Mouse (Mus musculus): ENCODE measurements around the gene Ccnd3. TPM values are rescaled to one million over a fixed set of nuclear protein-coding genes. Genes with fewer than 3 reads are reported as not detected.

The Ccnd3 gene
- polyA plus RNA-seq, 1 experiment from 2014 or later, result 451 TPM

GRCm38 (mm10) chr17:47574830-47575229, 70.0 kb downstream of the Ccnd3 start:
- WGBS, result 56% methylated on average over 11 of the region's 11 CpGs
- no peak overlapping the region for H3K9ac ChIP-seq
- no peaks in the 10 kb centered on the region for H3K9me3 ChIP-seq
- H3K36me3 ChIP-seq, result no peaks in the 10 kb centered on the region
- H3K4me3 ChIP-seq, result no peak overlapping the region
- no peak for ATAC-seq (ENCODE audit: extremely low read depth, insufficient number of reproducible peaks, low FRiP score, low TSS enrichment)
- H3K4me1 ChIP-seq, result no peaks in the 10 kb centered on the region
- no peak overlapping the region for H3K27ac ChIP-seq (replicated peaks)
- no peak overlapping the region for H3K4me2 ChIP-seq
- no peaks in the 10 kb centered on the region for H3K27me3 ChIP-seq (replicated peaks)

- 75% methylated on average over 6 of the region's 6 CpGs for WGBS
- H3K27me3 ChIP-seq (replicated peaks), result no peaks in the 10 kb centered on the region
- ATAC-seq (ENCODE audit: extremely low read depth, insufficient number of reproducible peaks, low FRiP score, low TSS enrichment), result no peak
- H3K4me2 ChIP-seq, result no peak overlapping the region
- H3K4me1 ChIP-seq, result no peaks in the 10 kb centered on the region
- H3K9ac ChIP-seq, result no peak overlapping the region
- H3K36me3 ChIP-seq, result no peaks in the 10 kb centered on the region
- H3K4me3 ChIP-seq, result no peak overlapping the region
- H3K9me3 ChIP-seq, result no peaks in the 10 kb centered on the region
- H3K27ac ChIP-seq (replicated peaks), result no peak overlapping the region
Measured at GRCm38 (mm10) chr17:47578655-47579054, 73.8 kb downstream of the Ccnd3 start.

- WGBS, result 84% methylated on average over 4 of the region's 4 CpGs
- H3K4me3 ChIP-seq, result no peak overlapping the region
- H3K9ac ChIP-seq, result no peak overlapping the region
- H3K27ac ChIP-seq (replicated peaks), result no peak overlapping the region
- H3K9me3 ChIP-seq, result no peaks in the 10 kb centered on the region
- ATAC-seq (ENCODE audit: extremely low read depth, insufficient number of reproducible peaks, low FRiP score, low TSS enrichment), result no peak
- H3K27me3 ChIP-seq (replicated peaks), result no peaks in the 10 kb centered on the region
- no peak overlapping the region for H3K4me2 ChIP-seq
- H3K4me1 ChIP-seq, result no peaks in the 10 kb centered on the region
- H3K36me3 ChIP-seq, result no peaks in the 10 kb centered on the region
Measured at GRCm38 (mm10) chr17:47580962-47581361, 76.1 kb downstream of the Ccnd3 start.

GRCm38 (mm10) chr17:47588517-47588916, 83.7 kb downstream of the Ccnd3 start:
- H3K4me3 ChIP-seq, result no peak overlapping the region
- H3K4me2 ChIP-seq, result no peak overlapping the region
- 86% methylated on average over 8 of the region's 8 CpGs for WGBS
- no peaks in the 10 kb centered on the region for H3K36me3 ChIP-seq
- H3K27ac ChIP-seq (replicated peaks), result no peak overlapping the region
- H3K4me1 ChIP-seq, result peaks cover 14% of the 10 kb centered on the region
- ATAC-seq (ENCODE audit: extremely low read depth, insufficient number of reproducible peaks, low FRiP score, low TSS enrichment), result no peak
- no peak overlapping the region for H3K9ac ChIP-seq
- no peaks in the 10 kb centered on the region for H3K27me3 ChIP-seq (replicated peaks)
- no peaks in the 10 kb centered on the region for H3K9me3 ChIP-seq

- H3K27ac ChIP-seq (replicated peaks), result no peak overlapping the region
- 50% methylated on average over 3 of the region's 3 CpGs for WGBS
- H3K9me3 ChIP-seq, result no peaks in the 10 kb centered on the region
- ATAC-seq (ENCODE audit: extremely low read depth, insufficient number of reproducible peaks, low FRiP score, low TSS enrichment), result no peak
- peaks cover 25% of the 10 kb centered on the region for H3K4me1 ChIP-seq
- H3K4me2 ChIP-seq, result no peak overlapping the region
- no peak overlapping the region for H3K9ac ChIP-seq
- no peaks in the 10 kb centered on the region for H3K27me3 ChIP-seq (replicated peaks)
- 0 out of 2 replicates have a peak, but pooled peaks cover 6% of the 10 kb centered on the region for H3K36me3 ChIP-seq
- no peak overlapping the region for H3K4me3 ChIP-seq
Measured at GRCm38 (mm10) chr17:47591073-47591472, 86.2 kb downstream of the Ccnd3 start.

- H3K9ac ChIP-seq, result peak overlapping the region; percentile 100
- WGBS, result under 1% methylated on average over 58 of the region's 63 CpGs
- H3K9me3 ChIP-seq, result no peaks in the 10 kb centered on the region
Measured at GRCm38 (mm10) chr17:47593215-47593853, 88.5 kb downstream of the Ccnd3 start.

GRCm38 (mm10) chr17:47593854-47594182, 89.0 kb downstream of the Ccnd3 start:
- WGBS, result under 1% methylated on average over 13 of the region's 13 CpGs
- H3K36me3 ChIP-seq, result peaks cover 33% of the 10 kb centered on the region
- peaks cover 52% of the 10 kb centered on the region for H3K4me1 ChIP-seq
- H3K27ac ChIP-seq (replicated peaks), result peak overlapping the region; percentile 99
- no peaks in the 10 kb centered on the region for H3K9me3 ChIP-seq
- H3K27me3 ChIP-seq (replicated peaks), result no peaks in the 10 kb centered on the region
- peak overlapping the region; percentile 100 for H3K9ac ChIP-seq
- ATAC-seq (ENCODE audit: extremely low read depth, insufficient number of reproducible peaks, low FRiP score, low TSS enrichment), result no peak
- peak overlapping the region; percentile 97 for H3K4me2 ChIP-seq
- peak overlapping the region; percentile 89 for H3K4me3 ChIP-seq

More at GRCm38 (mm10) chr17:47593215-47593853, 88.5 kb downstream of the Ccnd3 start:
- peak overlapping the region; percentile 99 for H3K27ac ChIP-seq (replicated peaks)
- ATAC-seq (ENCODE audit: extremely low read depth, insufficient number of reproducible peaks, low FRiP score, low TSS enrichment), result peak; percentile 83
- peak overlapping the region; percentile 97 for H3K4me2 ChIP-seq
- peaks cover 48% of the 10 kb centered on the region for H3K4me1 ChIP-seq
- H3K36me3 ChIP-seq, result peaks cover 28% of the 10 kb centered on the region
- no peaks in the 10 kb centered on the region for H3K27me3 ChIP-seq (replicated peaks)
- H3K4me3 ChIP-seq, result peak overlapping the region; percentile 89

DNA sequence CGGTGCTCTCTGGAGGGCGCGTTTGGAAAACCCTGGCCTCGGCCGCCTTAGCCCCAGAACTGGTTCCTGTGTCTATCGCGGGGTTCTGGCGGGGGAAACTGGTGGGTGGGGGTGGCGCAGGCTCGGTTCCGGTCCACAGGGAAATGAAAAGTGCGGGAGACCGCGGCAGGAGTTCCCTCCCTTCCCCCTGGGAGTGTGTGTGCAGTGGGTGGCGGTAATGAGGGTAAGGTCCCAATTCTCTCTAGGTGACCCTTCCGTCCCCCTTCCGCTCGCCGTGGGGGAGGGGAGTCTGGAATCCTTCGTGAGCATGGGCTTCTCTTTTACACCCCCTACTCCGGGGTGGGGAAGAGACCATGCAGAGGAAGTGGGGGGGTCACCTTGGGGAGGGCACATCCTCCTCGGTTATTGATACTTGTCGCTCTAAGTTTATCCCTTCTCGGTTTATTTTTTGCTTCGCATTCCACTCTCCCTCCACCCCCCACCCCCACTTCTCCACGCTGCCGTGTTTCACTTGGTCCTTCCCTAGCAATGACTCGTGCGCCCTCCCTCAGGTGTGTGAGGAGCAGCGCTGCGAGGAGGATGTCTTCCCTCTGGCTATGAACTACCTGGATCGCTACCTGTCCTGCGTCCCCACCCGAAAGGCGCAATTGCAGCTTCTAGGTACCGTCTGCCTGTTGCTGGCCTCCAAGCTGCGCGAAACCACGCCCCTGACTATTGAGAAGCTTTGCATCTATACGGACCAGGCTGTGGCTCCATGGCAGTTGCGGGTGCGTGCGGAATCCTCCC, 89.5 kb downstream of the Ccnd3 start:
- ATAC-seq (ENCODE audit: extremely low read depth, insufficient number of reproducible peaks, low FRiP score, low TSS enrichment), result no peak
- Histone ChIP-seq H3K9ac (peak overlapping the region; percentile 100), H3K4me1 (peaks cover 53% of the 10 kb centered on the region), H3K36me3 (peaks cover 39% of the 10 kb centered on the region), H3K27me3 (replicated peaks) (no peaks in the 10 kb centered on the region), H3K27ac (replicated peaks) (peak overlapping the region; percentile 99), H3K9me3 (no peaks in the 10 kb centered on the region), H3K4me2 (peak overlapping the region; percentile 97), H3K4me3 (peak overlapping the region; percentile 89)
- under 1% methylated on average over 43 of the region's 43 CpGs for WGBS

GRCm38 (mm10) chr17:47594969-47595247, 90.1 kb downstream of the Ccnd3 start:
- H3K9me3 ChIP-seq, result no peaks in the 10 kb centered on the region
- H3K4me1 ChIP-seq, result peaks cover 56% of the 10 kb centered on the region
- H3K4me3 ChIP-seq, result peak overlapping the region; percentile 89
- ATAC-seq (ENCODE audit: extremely low read depth, insufficient number of reproducible peaks, low FRiP score, low TSS enrichment), result no peak
- peak overlapping the region; percentile 99 for H3K27ac ChIP-seq (replicated peaks)
- no peaks in the 10 kb centered on the region for H3K27me3 ChIP-seq (replicated peaks)
- WGBS, result 1% methylated on average over 9 of the region's 9 CpGs
- peak overlapping the region; percentile 97 for H3K4me2 ChIP-seq
- H3K36me3 ChIP-seq, result peaks cover 44% of the 10 kb centered on the region
- peak overlapping the region; percentile 100 for H3K9ac ChIP-seq

DNA sequence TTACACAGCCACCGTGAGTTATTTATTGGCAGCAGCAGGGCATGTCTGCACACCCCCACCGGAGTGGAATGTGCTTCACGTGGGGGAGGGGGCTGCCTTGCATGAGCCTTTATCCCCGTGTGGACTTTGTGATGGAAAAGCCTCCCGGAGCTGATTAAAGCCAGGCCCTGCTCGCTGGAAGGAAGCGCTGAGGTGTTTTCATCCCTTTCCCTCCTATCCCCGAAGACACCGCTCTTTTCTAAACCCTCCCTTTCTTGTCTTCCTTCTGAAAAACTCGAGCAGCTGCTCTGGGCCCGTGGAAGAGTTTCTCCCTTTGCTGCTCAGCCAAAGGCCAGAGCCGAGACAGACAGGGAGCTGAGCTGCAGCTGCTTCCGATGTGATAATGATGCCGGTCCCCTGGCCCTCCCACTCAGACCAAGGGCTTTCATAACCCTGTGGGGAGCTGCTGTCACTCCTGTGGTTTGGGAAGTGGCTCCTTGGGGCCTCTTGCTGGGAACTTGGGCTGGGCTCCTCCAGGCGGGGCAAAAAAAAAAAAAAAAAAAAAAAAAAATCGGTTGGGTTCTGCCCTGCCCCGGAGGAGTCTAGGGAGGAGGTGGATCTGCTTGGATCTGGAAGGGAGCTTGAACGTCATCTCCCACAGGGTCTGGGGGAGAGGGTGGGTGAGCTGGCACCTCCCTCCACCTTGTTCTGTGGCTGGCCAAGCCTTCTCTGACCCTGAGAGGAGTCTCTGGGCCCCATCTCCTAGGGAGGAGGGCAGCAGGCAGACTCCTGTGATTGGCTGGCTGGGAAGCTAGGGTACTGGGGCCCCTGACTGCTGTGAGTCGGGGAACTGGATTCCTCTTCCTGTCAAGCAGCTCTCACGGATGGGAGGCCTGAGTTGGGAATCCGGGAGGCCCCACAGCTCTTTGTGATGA, 90.7 kb downstream of the Ccnd3 start:
- WGBS, result 1% methylated on average over 21 of the region's 21 CpGs
- peak overlapping the region; percentile 100 for H3K9ac ChIP-seq
- H3K4me3 ChIP-seq, result peak overlapping the region; percentile 89
- H3K27ac ChIP-seq (replicated peaks), result peak overlapping the region; percentile 99
- H3K4me2 ChIP-seq, result peak overlapping the region; percentile 97
- H3K36me3 ChIP-seq, result peaks cover 50% of the 10 kb centered on the region
- no peaks in the 10 kb centered on the region for H3K9me3 ChIP-seq
- ATAC-seq (ENCODE audit: extremely low read depth, insufficient number of reproducible peaks, low FRiP score, low TSS enrichment), result peak; percentile 54
- no peaks in the 10 kb centered on the region for H3K27me3 ChIP-seq (replicated peaks)
- peaks cover 56% of the 10 kb centered on the region for H3K4me1 ChIP-seq

DNA sequence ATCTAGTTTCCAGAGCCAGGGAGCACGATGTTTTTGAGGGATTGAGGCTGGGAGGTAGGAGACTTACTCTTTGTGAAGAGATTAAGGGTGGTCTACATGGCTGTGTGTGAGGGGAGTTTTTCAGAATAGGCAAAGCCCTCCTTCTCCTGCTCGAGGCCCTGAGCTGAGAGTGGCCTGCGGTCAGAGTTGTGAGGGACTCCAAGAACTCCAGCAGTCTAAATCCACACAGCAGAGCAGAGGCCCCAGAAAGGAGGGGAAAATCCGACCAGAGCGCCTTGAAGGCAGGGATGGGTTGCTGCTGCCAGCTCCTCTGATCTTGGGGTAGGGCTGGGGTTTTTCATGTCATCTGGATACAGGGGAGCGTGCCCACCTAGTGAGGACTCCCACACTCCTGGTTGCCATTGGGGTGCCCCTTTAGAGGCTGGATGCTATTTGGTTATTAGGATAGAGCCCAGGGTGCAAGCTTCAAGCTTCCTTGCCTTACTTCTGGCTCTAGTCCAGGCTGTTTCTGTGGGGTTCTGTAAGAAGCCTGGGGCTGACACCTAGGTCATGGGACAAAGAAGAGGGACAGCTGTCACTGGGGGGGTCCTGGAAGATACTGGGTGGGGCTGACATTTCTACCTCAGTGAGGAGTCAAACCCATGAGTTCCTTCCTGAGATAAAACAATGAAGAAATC, 91.4 kb downstream of the Ccnd3 start:
- H3K9ac ChIP-seq, result peak overlapping the region; percentile 100
- peaks cover 58% of the 10 kb centered on the region for H3K36me3 ChIP-seq
- 18% methylated on average over 6 of the region's 6 CpGs for WGBS
- H3K4me3 ChIP-seq, result peak overlapping the region; percentile 89
- no peaks in the 10 kb centered on the region for H3K27me3 ChIP-seq (replicated peaks)
- H3K4me2 ChIP-seq, result peak overlapping the region; percentile 97
- no peak for ATAC-seq (ENCODE audit: extremely low read depth, insufficient number of reproducible peaks, low FRiP score, low TSS enrichment)
- peaks cover 50% of the 10 kb centered on the region for H3K4me1 ChIP-seq
- peak overlapping the region; percentile 99 for H3K27ac ChIP-seq (replicated peaks)
- H3K9me3 ChIP-seq, result no peaks in the 10 kb centered on the region

Measured in heart, embryonic 13.5 days (tissue).